Mouse (Mus musculus): ENCODE measurements at regions not wholly inside any gene's neighbourhood (a gene's known extent, or its start where the extent isn't known, plus 50 kb on each side); places are given as distances from the start of the nearest gene placed in this dataset.

DNA sequence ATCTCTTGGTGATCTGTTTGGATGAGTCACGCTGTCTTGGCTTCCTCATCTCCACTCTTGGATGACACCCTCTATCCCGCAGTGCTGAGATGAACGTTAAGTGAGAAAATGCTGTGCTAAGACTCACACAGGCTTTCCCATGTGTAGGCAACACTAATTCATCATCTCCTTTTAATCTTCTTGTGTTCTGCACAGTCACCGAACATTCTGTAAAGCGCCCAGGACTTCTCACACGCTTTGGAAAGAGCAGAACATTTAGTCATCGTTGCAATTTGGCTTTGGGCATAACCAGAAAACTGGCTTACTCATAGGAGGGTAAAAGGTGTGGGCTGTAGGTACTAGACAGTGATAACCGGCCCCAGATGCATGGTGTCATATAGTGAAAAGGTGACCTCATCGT is 94.9 kb downstream of the Plppr4 start:
- H3K36me3 ChIP-seq (ENCODE audit: control insufficient read depth, insufficient read depth, low read length) = no peaks in the 10 kb centered on the region
- H3K4me3 ChIP-seq (ENCODE audit: insufficient read depth, low read depth, low read length) = no peak overlapping the region
- no peaks in the 10 kb centered on the region for H3K27me3 ChIP-seq (replicated peaks; ENCODE audit: control insufficient read depth, insufficient read depth, low read length)
- TF ChIP-seq CTCF (conservative IDR thresholded peaks at IDR 0.05; ENCODE audit: insufficient read depth, insufficient read length, low read depth, low read length) (no peak), POLR2A (IDR thresholded peaks at IDR 0.05; ENCODE audit: low read depth, low read length) (no peak)
- no peaks in the 10 kb centered on the region for H3K4me1 ChIP-seq (ENCODE audit: control insufficient read depth, insufficient read depth, low read length)
- H3K27ac ChIP-seq (ENCODE audit: insufficient read depth, low read depth, low read length) = no peak overlapping the region
- DNase-seq = no peak
- 90% methylated on average over 9 of the region's 9 CpGs for WGBS

DNA sequence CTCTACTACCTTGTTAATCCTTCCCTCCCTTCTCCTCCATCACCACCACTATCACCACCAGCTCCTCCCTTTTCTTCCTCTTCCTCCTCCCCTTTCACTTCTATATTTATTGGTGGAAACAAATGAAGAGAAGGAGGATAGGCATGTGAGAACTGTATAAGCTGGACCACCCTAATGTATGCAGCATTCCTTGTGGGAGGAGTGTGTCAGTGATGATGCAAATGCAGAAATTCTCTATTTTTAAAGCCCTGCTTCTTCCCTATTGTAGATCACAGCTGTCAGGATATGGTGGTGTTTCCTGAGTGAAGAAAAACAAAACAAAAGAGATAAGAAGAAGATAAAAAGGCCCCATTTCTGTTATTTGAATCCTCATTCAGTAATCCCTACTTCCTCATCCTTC is 112.8 kb downstream of the Plppr4 start:
- no peak for TF ChIP-seq CTCF (conservative IDR thresholded peaks at IDR 0.05; ENCODE audit: insufficient read depth, insufficient read length, low read depth, low read length)
- TF ChIP-seq POLR2A (IDR thresholded peaks at IDR 0.05; ENCODE audit: low read depth, low read length) = no peak
- Histone ChIP-seq H3K27ac (ENCODE audit: insufficient read depth, low read depth, low read length) (no peak overlapping the region), H3K36me3 (ENCODE audit: control insufficient read depth, insufficient read depth, low read length) (no peaks in the 10 kb centered on the region), H3K27me3 (replicated peaks; ENCODE audit: control insufficient read depth, insufficient read depth, low read length) (no peaks in the 10 kb centered on the region), H3K4me1 (ENCODE audit: control insufficient read depth, insufficient read depth, low read length) (no peaks in the 10 kb centered on the region), H3K4me3 (ENCODE audit: insufficient read depth, low read depth, low read length) (no peak overlapping the region)
- DNase-seq = no peak

DNA sequence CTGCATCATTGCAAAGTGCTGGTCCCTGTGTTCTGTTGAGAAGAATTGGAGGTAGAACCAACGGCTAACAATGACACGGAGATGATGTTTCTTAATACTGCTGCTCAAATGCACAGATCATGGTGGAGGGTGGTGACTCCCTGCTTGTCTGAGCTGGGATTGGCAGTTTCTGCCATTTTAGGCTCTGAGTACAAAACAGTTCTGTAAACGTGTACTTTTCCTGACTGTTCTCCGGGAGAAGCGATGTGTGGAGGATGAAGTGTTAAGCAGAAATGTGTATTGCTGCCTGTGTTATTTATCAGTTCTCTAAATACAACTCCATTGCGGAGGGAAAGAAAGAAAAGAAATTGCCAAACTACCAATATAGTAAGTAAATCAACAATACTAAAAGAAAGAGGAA is 118.9 kb downstream of the Plppr4 start:
- H3K4me3 ChIP-seq (ENCODE audit: insufficient read depth, low read depth, low read length) = no peak overlapping the region
- H3K27ac ChIP-seq (ENCODE audit: insufficient read depth, low read depth, low read length) = no peak overlapping the region
- DNase-seq = no peak
- no peaks in the 10 kb centered on the region for H3K4me1 ChIP-seq (ENCODE audit: control insufficient read depth, insufficient read depth, low read length)
- H3K36me3 ChIP-seq (ENCODE audit: control insufficient read depth, insufficient read depth, low read length) = no peaks in the 10 kb centered on the region
- 84% methylated on average over 6 of the region's 6 CpGs for WGBS
- TF ChIP-seq POLR2A (IDR thresholded peaks at IDR 0.05; ENCODE audit: low read depth, low read length) (no peak), CTCF (conservative IDR thresholded peaks at IDR 0.05; ENCODE audit: insufficient read depth, insufficient read length, low read depth, low read length) (no peak)
- H3K27me3 ChIP-seq (replicated peaks; ENCODE audit: control insufficient read depth, insufficient read depth, low read length) = no peaks in the 10 kb centered on the region

DNA sequence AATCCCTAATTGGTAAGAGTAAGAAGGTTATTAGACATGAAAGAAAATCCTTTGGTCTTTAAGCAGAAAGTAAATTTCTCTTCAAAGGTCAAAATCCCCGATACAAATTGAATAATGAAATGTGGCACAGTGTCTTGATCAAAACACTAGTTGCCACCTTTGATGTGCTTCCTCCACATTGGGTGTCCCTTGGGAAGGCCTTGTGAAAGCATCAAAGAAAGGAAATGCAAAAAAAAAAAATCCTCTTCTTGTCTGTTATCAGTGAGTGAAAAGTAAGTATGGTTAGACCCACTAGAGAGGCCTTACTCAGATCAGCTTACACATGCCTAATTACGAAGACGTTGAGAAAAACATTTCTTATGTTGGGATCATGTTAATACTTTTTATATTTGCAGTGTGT is 134.1 kb downstream of the Plppr4 start:
- DNase-seq = no peak
- Histone ChIP-seq H3K36me3 (ENCODE audit: control insufficient read depth, insufficient read depth, low read length) (no peaks in the 10 kb centered on the region), H3K27ac (ENCODE audit: insufficient read depth, low read depth, low read length) (no peak overlapping the region), H3K27me3 (replicated peaks; ENCODE audit: control insufficient read depth, insufficient read depth, low read length) (no peaks in the 10 kb centered on the region), H3K4me3 (ENCODE audit: insufficient read depth, low read depth, low read length) (no peak overlapping the region), H3K4me1 (ENCODE audit: control insufficient read depth, insufficient read depth, low read length) (no peaks in the 10 kb centered on the region)
- no peak for TF ChIP-seq POLR2A (IDR thresholded peaks at IDR 0.05; ENCODE audit: low read depth, low read length)
- no peak for TF ChIP-seq CTCF (conservative IDR thresholded peaks at IDR 0.05; ENCODE audit: insufficient read depth, insufficient read length, low read depth, low read length)
- 80% methylated on average over 3 of the region's 3 CpGs for WGBS

DNA sequence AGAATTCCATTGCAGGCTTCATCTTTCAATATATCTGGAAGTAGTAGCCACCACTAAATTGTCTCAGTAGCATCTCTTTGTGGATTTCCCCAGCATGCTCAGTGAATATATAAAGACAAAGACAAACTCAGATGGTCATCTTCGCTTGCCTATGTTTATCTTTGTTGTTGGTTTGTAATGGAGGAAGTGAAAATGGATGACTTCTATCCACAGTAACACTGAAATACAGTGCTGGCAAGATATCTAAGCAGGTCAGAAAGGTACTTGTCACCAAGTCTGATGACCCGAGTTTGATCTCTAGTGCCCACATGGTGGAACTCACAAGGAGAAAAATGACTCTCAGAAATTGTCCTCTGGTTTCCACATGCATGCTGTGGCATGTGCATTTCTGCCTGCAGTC is 135.6 kb downstream of the Plppr4 start:
- Histone ChIP-seq H3K27ac (ENCODE audit: insufficient read depth, low read depth, low read length) (no peak overlapping the region), H3K4me1 (ENCODE audit: control insufficient read depth, insufficient read depth, low read length) (no peaks in the 10 kb centered on the region), H3K4me3 (ENCODE audit: insufficient read depth, low read depth, low read length) (no peak overlapping the region), H3K27me3 (replicated peaks; ENCODE audit: control insufficient read depth, insufficient read depth, low read length) (no peaks in the 10 kb centered on the region), H3K36me3 (ENCODE audit: control insufficient read depth, insufficient read depth, low read length) (no peaks in the 10 kb centered on the region)
- no peak for DNase-seq
- TF ChIP-seq POLR2A (IDR thresholded peaks at IDR 0.05; ENCODE audit: low read depth, low read length) (no peak), CTCF (conservative IDR thresholded peaks at IDR 0.05; ENCODE audit: insufficient read depth, insufficient read length, low read depth, low read length) (no peak)
- 81% methylated on average over 2 of the region's 2 CpGs for WGBS

DNA sequence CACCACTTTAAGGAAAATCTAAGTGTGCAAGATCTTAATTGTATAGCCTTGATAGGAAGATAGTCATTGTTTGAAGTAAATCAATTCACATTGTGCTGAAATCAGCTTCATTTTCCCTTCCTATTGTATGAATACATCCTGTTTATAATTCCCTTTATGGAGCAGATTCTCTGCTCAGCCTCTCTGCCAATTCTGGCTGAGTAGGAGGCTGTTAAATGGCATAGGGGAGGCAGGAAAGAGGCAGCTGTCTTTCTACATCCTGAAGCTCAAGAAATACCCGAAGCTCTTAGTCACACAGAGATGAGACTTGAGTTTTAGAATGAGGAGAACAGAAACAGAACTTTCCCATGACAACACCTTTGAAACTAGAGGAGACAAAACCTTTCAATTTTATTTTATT is 142.7 kb downstream of the Plppr4 start:
- Histone ChIP-seq H3K4me3 (ENCODE audit: insufficient read depth, low read depth, low read length) (no peak overlapping the region), H3K36me3 (ENCODE audit: control insufficient read depth, insufficient read depth, low read length) (no peaks in the 10 kb centered on the region), H3K27me3 (replicated peaks; ENCODE audit: control insufficient read depth, insufficient read depth, low read length) (no peaks in the 10 kb centered on the region), H3K27ac (ENCODE audit: insufficient read depth, low read depth, low read length) (no peak overlapping the region), H3K4me1 (ENCODE audit: control insufficient read depth, insufficient read depth, low read length) (no peaks in the 10 kb centered on the region)
- DNase-seq = no peak
- WGBS = 43% methylated on average over 1 of the region's 1 CpGs
- TF ChIP-seq POLR2A (IDR thresholded peaks at IDR 0.05; ENCODE audit: low read depth, low read length) (no peak), CTCF (conservative IDR thresholded peaks at IDR 0.05; ENCODE audit: insufficient read depth, insufficient read length, low read depth, low read length) (no peak)

DNA sequence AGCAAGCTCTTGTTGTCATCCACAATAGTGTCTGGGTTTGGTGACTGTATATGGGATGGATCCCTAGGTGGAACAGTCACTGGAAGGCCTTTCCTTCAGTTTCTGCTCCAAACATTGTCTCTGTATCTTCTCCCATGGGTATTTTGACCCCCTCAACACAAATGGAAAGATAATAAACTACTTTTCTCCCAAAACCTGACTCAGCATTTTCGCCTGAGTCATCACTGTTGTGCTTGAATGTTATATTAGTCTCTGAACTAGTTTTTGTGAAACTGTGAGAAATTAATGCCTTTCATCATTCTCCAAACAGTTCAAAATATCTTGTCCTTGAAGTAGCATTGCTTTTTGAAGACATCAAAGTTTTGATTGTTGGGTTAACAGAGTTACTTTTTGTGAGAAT is 168.8 kb downstream of the Plppr4 start:
- 76% methylated on average over 1 of the region's 1 CpGs for WGBS
- H3K36me3 ChIP-seq (ENCODE audit: control insufficient read depth, insufficient read depth, low read length) = no peaks in the 10 kb centered on the region
- no peak overlapping the region for H3K4me3 ChIP-seq (ENCODE audit: insufficient read depth, low read depth, low read length)

More for the DNA sequence above, 168.8 kb downstream of the Plppr4 start:
- Histone ChIP-seq H3K27ac (ENCODE audit: insufficient read depth, low read depth, low read length) (no peak overlapping the region), H3K27me3 (replicated peaks; ENCODE audit: control insufficient read depth, insufficient read depth, low read length) (no peaks in the 10 kb centered on the region), H3K4me1 (ENCODE audit: control insufficient read depth, insufficient read depth, low read length) (no peaks in the 10 kb centered on the region)
- TF ChIP-seq CTCF (conservative IDR thresholded peaks at IDR 0.05; ENCODE audit: insufficient read depth, insufficient read length, low read depth, low read length) (no peak), POLR2A (IDR thresholded peaks at IDR 0.05; ENCODE audit: low read depth, low read length) (no peak)
- no peak for DNase-seq

Data from kidney, adult 2 months (tissue).